Mouse (Mus musculus): ENCODE measurements around the gene Shroom1.

GRCm38 (mm10) chr11:53500569-53500968 lies 43.6 kb downstream of the Shroom1 start:
- TF ChIP-seq CTCF (IDR thresholded peaks at IDR 0.05) = no peak
- TF ChIP-seq EP300 (IDR thresholded peaks at IDR 0.05; ENCODE audit: insufficient read depth, low read depth, low read length) = no peak

Data from heart, adult 2 months (tissue).